Mouse (Mus musculus) stomach, embryonic 14.5 days (tissue): Measurements from ENCODE around the gene Fam168b. TPM values are rescaled to one million over a fixed set of nuclear protein-coding genes. Genes with fewer than 3 reads are reported as not detected.

Source experiments
- ATAC-seq: fragments of 200-750 bp; cut with Nextera tagmentation; 2 replicates; pipeline ENCODE4 v1.8.0; 2017; ENCODE audit warnings: low read depth, moderate TSS enrichment; ENCODE audit not compliant: insufficient number of reproducible peaks, insufficient read depth, low FRiP score
- H3K27ac ChIP-seq: fragments of 300-500 bp; sonication (generic); 2 replicates; pipeline ENCODE4 v1.5.1; 2014; ENCODE audit warnings: mild to moderate bottlenecking, low read length, moderate library complexity, mixed read lengths
- H3K27me3 ChIP-seq: fragments of 300-500 bp; sonication (generic); 2 replicates; pipeline ENCODE4 v1.6.1; 2014; ENCODE audit warnings: low read length, control low read depth, mixed read lengths; ENCODE audit not compliant: control insufficient read depth, insufficient read depth
- H3K36me3 ChIP-seq: fragments of 300-500 bp; sonication (generic); 2 replicates; pipeline ENCODE4 v1.6.1; 2014; ENCODE audit warnings: mild to moderate bottlenecking, control low read depth, low read length, moderate library complexity, mixed read lengths; ENCODE audit not compliant: control insufficient read depth, insufficient read depth
- H3K4me1 ChIP-seq: fragments of 300-500 bp; sonication (generic); 2 replicates; pipeline ENCODE4 v1.6.1; 2014; ENCODE audit warnings: low read length, control low read depth, mixed read lengths; ENCODE audit not compliant: control insufficient read depth, insufficient read depth
- H3K4me2 ChIP-seq: fragments of 300-500 bp; sonication (generic); replicated peaks from 2 replicates; pipeline ENCODE4 v1.6.1; 2014; ENCODE audit warnings: low read depth, low read length, control low read depth
- H3K4me3 ChIP-seq: fragments of 300-500 bp; sonication (generic); 2 replicates; pipeline ENCODE4 v1.5.1; 2014; ENCODE audit warnings: low read depth, low read length, control low read depth
- H3K9ac ChIP-seq: fragments of 300-500 bp; sonication (generic); replicated peaks from 2 replicates; pipeline ENCODE4 v1.6.1; 2014; ENCODE audit warnings: low read depth, mild to moderate bottlenecking, control low read depth, low read length, moderate library complexity, mixed read lengths
- H3K9me3 ChIP-seq: fragments of 300-500 bp; sonication (generic); 2 replicates; pipeline ENCODE4 v1.6.1; 2016; ENCODE audit warnings: low read depth, low read length, control low read depth; ENCODE audit not compliant: control insufficient read depth
- WGBS: fragments of 180-500 bp; shearing (Covaris S2); extraction: QIAGEN DNeasy Blood & Tissue Kit; methylation state at CpG from one replicate; pipeline ENCODE4 v1.1.7; 2014; 5-methylcytosine and 5-hydroxymethylcytosine counted together
- polyA plus RNA-seq: library from polyadenylated mRNA; unstranded; fragments of >200 nt; fragmentation: Nextera tagmentation; extraction: Ambion mirVana; gene quantifications from 2 replicates; pipeline ENCODE4 v1.2.1, GENCODE M21; 2014

Fam168b gene
- polyA plus RNA-seq, 1 experiment from 2014 or later: 56.1 TPM

GRCm38 (mm10) chr1:34767851-34768250, 75.0 kb downstream of the Fam168b start:
- Histone ChIP-seq H3K27ac (no peak overlapping the region), H3K4me3 (no peak overlapping the region), H3K4me1 (no peaks in the 10 kb centered on the region), H3K4me2 (no peak overlapping the region), H3K27me3 (no peaks in the 10 kb centered on the region), H3K9ac (no peak overlapping the region), H3K9me3 (no peaks in the 10 kb centered on the region), H3K36me3 (no peaks in the 10 kb centered on the region)
- no peak for ATAC-seq
- 56% methylated on average over 4 of the region's 4 CpGs for whole genome bisulfite sequencing

- no peak overlapping the region for H3K4me3 ChIP-seq
- 43% methylated on average over 1 of the region's 1 CpGs for WGBS
These were observed 76.0 kb downstream of the Fam168b start for GRCm38 (mm10) chr1:34766899-34767298.

More at GRCm38 (mm10) chr1:34766899-34767298, 76.0 kb downstream of the Fam168b start:
- H3K27me3 ChIP-seq: no peaks in the 10 kb centered on the region
- H3K27ac ChIP-seq: no peak overlapping the region
- no peak overlapping the region for H3K9ac ChIP-seq
- no peaks in the 10 kb centered on the region for H3K4me1 ChIP-seq
- no peak overlapping the region for H3K4me2 ChIP-seq
- no peaks in the 10 kb centered on the region for H3K36me3 ChIP-seq
- no peaks in the 10 kb centered on the region for H3K9me3 ChIP-seq
- no peak for ATAC-seq

Other genes starting within 250 kb of the Fam168b start
- 30.5 and 33.7 TPM in 2 replicates for gene Plekhb2, start 6.9 kb upstream of the Fam168b start, polyA plus RNA-seq